Mouse (Mus musculus): ENCODE results near the gene Ttyh2. TPM values are rescaled to one million over a fixed set of nuclear protein-coding genes. Genes with fewer than 3 reads are reported as not detected.
"Not testable (repeated sequence)": the region's sequence is repeated elsewhere in the genome, so short reads cannot be mapped to it uniquely, and the experiment has no call there.

Gene Ttyh2
- polyA plus RNA-seq, 1 experiment = 92.5 TPM

DNA sequence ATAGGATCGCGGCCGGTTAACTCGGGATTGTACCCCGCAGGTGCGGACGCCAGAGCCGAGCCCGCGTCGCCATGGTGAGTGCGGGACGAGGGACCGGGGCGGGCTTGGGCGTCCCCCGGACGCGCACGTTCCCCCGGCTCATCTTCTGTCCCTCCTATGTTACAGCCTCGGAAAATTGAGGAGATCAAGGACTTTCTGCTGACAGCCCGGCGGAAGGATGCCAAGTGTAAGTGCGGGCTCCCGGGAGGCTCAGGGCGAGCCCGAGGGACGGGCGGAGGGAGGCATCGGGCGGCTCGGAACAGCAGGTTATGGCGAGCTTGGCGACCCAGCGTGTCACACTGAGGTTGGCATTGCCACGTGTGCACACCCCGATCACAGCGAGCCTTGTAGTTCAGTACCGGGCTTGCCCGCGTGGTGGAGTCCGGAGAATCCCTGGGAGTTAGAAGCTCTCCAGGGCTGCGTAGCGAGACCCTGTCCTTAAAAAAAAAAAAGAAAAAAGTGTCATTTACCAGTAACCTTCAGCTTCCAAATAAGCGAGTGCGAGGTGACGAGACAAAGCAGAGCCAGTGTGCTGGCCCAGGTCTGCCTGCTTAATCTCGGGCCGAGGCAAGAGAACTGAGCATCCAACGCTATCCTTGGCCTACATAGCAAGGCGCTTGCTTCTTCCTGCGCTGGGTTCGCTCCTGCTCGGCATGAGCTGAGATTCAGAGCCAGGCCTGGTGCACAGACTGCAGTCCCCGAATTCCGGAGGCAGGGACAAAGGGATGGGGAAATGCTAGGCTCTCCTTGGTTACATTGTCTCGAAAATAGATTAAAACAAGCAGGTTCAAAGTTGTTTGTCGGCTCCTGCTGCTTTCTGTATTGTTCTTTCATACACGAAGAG lies 6.2 kb upstream of the Ttyh2 start:
- peak overlapping the region; percentile 49 for H3K27ac ChIP-seq (ENCODE audit: insufficient read depth, low read length)
- under 1% methylated on average over 60 of the region's 60 CpGs for WGBS
- H3K4me1 ChIP-seq (ENCODE audit: control insufficient read depth, insufficient read depth, low read length) = peaks cover 14% of the 10 kb centered on the region
- TF ChIP-seq POLR2A (IDR thresholded peaks at IDR 0.05; ENCODE audit: borderline replicate concordance, insufficient read depth, low read length) (no peak), CTCF (IDR thresholded peaks at IDR 0.05; ENCODE audit: borderline replicate concordance, insufficient read depth, low read depth, low read length) (peak; percentile 64)
- H3K27me3 ChIP-seq (ENCODE audit: control insufficient read depth, insufficient read depth, low read length) = no peaks in the 10 kb centered on the region
- peak overlapping the region; percentile 78 for H3K4me3 ChIP-seq (replicated peaks; ENCODE audit: insufficient read depth, low read depth, low read length)
- DNase-seq = peak; percentile 75 to 76

DNA sequence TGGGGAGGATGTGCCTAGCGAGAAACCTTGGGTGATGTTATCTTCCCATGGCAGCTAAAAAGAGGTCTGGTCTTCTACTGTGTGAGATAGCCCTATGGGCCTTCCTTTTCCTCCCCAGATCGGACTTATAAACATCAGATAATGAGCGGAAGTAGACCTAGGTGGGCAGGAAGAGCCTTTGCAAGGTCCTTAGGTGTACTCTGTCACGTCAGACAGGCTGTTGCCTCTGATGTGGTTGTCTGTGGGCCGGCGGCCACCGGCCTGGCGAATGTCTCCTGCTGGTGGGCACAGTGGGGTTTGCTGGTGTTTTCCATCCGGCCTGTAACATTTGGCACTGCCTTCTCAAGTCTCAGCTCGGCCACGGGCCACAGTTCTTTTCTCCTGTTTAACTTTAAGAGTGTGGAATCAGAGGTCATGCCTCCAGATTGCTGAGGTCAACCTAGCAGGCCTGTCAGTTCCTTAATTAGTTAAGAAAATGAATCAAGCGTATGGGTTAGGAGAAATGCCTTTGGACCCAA lies 5.5 kb upstream of the Ttyh2 start:
- no peak for TF ChIP-seq CTCF (IDR thresholded peaks at IDR 0.05; ENCODE audit: borderline replicate concordance, insufficient read depth, low read depth, low read length)
- no peak for TF ChIP-seq POLR2A (IDR thresholded peaks at IDR 0.05; ENCODE audit: borderline replicate concordance, insufficient read depth, low read length)
- Histone ChIP-seq H3K27me3 (ENCODE audit: control insufficient read depth, insufficient read depth, low read length) (no peaks in the 10 kb centered on the region), H3K27ac (ENCODE audit: insufficient read depth, low read length) (peak overlapping the region; percentile 49), H3K4me1 (ENCODE audit: control insufficient read depth, insufficient read depth, low read length) (peaks cover 14% of the 10 kb centered on the region), H3K4me3 (replicated peaks; ENCODE audit: insufficient read depth, low read depth, low read length) (peak overlapping the region; percentile 78)
- DNase-seq = peak in 1 of 2 experiments; percentile 30
- WGBS = 5% methylated on average over 12 of the region's 12 CpGs

DNA sequence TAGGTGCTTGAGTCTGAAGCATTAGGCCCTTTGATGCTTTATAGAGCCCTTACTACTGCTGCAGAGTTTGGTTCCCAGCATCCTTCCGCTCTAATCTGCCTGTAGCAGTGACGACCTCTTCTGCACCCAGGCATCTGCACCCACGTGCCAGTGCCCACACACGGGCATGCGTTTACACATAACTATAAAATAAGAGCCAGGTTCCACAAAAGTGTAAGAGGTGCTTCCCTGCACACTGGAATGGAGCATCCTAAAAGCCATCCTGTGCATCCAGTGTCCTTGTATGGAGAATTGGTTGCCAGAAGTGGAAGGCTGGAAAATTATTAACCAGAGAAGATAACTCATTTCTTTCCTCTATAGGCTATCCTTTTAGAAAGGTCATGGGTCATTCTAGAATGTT lies 4.1 kb upstream of the Ttyh2 start:
- no peaks in the 10 kb centered on the region for H3K27me3 ChIP-seq (ENCODE audit: control insufficient read depth, insufficient read depth, low read length)
- DNase-seq = no peak
- H3K4me1 ChIP-seq (ENCODE audit: control insufficient read depth, insufficient read depth, low read length) = peaks cover 14% of the 10 kb centered on the region
- TF ChIP-seq CTCF (IDR thresholded peaks at IDR 0.05; ENCODE audit: borderline replicate concordance, insufficient read depth, low read depth, low read length) = no peak
- no peak for TF ChIP-seq POLR2A (IDR thresholded peaks at IDR 0.05; ENCODE audit: borderline replicate concordance, insufficient read depth, low read length)
- H3K4me3 ChIP-seq (replicated peaks; ENCODE audit: insufficient read depth, low read depth, low read length) = no peak overlapping the region
- no peak overlapping the region for H3K27ac ChIP-seq (ENCODE audit: insufficient read depth, low read length)
- WGBS = 85% methylated on average over 5 of the region's 5 CpGs

DNA sequence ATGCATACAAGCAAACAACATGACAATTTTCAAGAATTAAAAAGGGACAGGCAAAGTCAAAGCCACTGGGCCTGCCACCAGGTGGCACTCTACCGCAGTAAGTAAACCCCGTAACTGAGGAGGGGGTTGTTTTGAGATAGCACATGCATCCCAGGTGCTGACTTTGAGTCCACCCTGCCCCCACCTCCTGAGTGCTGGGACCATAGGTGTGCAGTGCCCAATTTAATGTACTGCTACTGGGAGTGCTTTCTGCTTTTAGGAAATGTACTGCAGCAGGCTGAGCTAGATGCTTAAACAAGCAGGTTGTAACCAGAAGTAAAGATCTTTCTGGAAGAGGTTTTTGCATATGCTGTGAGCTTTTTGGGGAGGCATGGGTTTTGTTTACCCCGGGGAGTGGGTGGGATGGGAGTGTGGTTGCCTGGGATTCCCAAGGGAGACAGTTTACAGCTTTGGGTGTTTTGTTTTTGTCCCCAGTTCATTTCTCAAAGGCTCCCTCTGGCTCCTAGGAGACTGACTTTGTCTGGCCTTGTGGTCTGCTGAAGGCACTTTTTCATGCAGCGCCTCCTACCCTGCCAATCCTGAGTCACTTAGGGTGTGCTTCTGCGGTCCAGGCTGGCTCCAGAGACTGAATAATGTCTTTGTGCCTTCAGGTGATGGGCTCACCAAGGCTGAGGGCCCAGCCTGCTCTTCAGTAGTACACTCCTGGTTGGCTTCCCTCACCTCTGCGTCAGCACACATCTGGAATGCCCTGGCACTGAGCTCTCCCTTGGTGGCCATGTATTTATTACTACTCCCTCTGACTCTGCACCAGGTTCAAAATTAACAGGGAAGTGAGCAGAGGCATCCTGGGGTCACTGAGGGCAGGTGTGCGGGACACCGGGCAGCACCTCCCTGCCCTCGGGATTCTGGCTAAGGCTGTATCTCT lies 2.2 kb upstream of the Ttyh2 start:
- Histone ChIP-seq H3K27me3 (ENCODE audit: control insufficient read depth, insufficient read depth, low read length) (no peaks in the 10 kb centered on the region), H3K27ac (ENCODE audit: insufficient read depth, low read length) (peak overlapping the region; percentile 11; the same call in 1 of the 2 replicates), H3K4me3 (replicated peaks; ENCODE audit: insufficient read depth, low read depth, low read length) (no peak overlapping the region), H3K4me1 (ENCODE audit: control insufficient read depth, insufficient read depth, low read length) (peaks cover 17% of the 10 kb centered on the region)
- TF ChIP-seq POLR2A (IDR thresholded peaks at IDR 0.05; ENCODE audit: borderline replicate concordance, insufficient read depth, low read length) (no peak), CTCF (IDR thresholded peaks at IDR 0.05; ENCODE audit: borderline replicate concordance, insufficient read depth, low read depth, low read length) (peak; percentile 76)
- DNase-seq = peak; percentile 53 to 59
- WGBS = 52% methylated on average over 9 of the region's 9 CpGs

DNA sequence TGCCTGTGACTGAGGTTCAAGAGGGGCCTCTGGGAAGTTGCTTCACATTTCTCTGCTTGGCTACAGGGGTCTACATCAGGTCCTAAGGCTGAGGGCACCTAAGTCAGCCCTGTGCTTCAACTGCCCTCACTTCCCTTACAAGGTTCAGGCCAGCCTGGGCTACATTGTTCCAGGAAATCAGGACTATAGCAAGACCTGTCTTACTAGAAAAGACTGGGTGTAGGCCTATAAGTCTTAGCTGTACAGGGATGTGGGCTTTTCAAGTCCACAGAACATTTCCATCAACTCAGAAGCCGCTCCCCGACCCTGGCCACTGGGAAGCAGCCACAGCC lies 1.5 kb upstream of the Ttyh2 start:
- DNase-seq = no peak
- peaks cover 21% of the 10 kb centered on the region for H3K4me1 ChIP-seq (ENCODE audit: control insufficient read depth, insufficient read depth, low read length)
- TF ChIP-seq CTCF (IDR thresholded peaks at IDR 0.05; ENCODE audit: borderline replicate concordance, insufficient read depth, low read depth, low read length) (no peak), POLR2A (IDR thresholded peaks at IDR 0.05; ENCODE audit: borderline replicate concordance, insufficient read depth, low read length) (no peak)
- WGBS = 85% methylated on average over 2 of the region's 2 CpGs
- H3K4me3 ChIP-seq (replicated peaks; ENCODE audit: insufficient read depth, low read depth, low read length) = no peak overlapping the region
- 0 out of 2 replicates have a peak overlapping the region, but pooled peaks have one; percentile 11 for H3K27ac ChIP-seq (ENCODE audit: insufficient read depth, low read length)
- no peaks in the 10 kb centered on the region for H3K27me3 ChIP-seq (ENCODE audit: control insufficient read depth, insufficient read depth, low read length)

DNA sequence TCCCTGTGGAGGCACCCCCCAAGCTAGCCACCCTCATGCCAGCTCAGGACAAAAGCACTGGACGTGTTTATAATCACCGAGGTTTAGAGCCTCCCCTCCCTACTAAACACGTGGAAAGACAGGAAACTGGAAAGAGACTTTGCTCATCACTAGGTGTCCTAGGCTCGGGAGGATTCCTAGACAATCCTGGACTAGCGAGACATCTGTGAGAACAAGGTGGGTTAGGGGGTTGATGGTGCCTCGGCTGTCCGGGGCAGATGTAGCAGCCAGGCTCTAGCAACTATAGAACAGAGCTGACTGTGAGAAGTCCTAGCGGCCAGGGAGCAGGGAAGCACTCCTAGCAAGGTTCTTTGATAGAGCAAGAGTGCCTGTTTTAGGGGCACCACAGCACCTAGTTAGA lies 1.1 kb upstream of the Ttyh2 start:
- Histone ChIP-seq H3K27me3 (ENCODE audit: control insufficient read depth, insufficient read depth, low read length) (no peaks in the 10 kb centered on the region), H3K4me1 (ENCODE audit: control insufficient read depth, insufficient read depth, low read length) (peaks cover 23% of the 10 kb centered on the region), H3K4me3 (replicated peaks; ENCODE audit: insufficient read depth, low read depth, low read length) (no peak overlapping the region), H3K27ac (ENCODE audit: insufficient read depth, low read length) (no peak overlapping the region)
- TF ChIP-seq POLR2A (IDR thresholded peaks at IDR 0.05; ENCODE audit: borderline replicate concordance, insufficient read depth, low read length) (no peak), CTCF (IDR thresholded peaks at IDR 0.05; ENCODE audit: borderline replicate concordance, insufficient read depth, low read depth, low read length) (no peak)
- no peak for DNase-seq
- 51% methylated on average over 8 of the region's 8 CpGs for WGBS

DNA sequence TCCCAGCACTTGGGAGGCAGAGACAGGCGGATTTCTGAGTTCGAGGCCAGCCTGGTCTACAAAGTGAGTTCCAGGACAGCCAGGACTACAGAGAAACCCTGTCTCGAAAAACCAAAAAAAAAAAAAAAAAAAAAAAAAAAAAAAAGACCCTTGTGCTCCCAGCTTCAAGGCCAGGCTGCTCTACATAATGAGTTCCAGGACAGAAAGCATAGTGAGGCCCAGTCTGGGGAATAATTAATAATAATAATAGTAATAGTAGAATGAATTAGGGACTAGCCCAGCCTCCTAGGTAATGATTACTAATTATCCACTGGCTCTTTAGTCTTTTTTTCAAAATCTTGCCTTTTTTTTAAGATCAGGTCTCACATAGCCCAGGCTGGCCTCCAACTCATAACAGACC lies 435 bp upstream of the Ttyh2 start:
- peaks cover 29% of the 10 kb centered on the region for H3K4me1 ChIP-seq (ENCODE audit: control insufficient read depth, insufficient read depth, low read length)
- not testable (repeated sequence) for H3K27ac ChIP-seq (ENCODE audit: insufficient read depth, low read length)
- peak overlapping the region; percentile 97 for H3K4me3 ChIP-seq (replicated peaks; ENCODE audit: insufficient read depth, low read depth, low read length)

More for the DNA sequence above, 435 bp upstream of the Ttyh2 start:
- H3K27me3 ChIP-seq (ENCODE audit: control insufficient read depth, insufficient read depth, low read length); DNase-seq: not testable (repeated sequence)
- 75% methylated on average over 2 of the region's 3 CpGs for WGBS

Data from cerebellum, adult 2 months (tissue).